Mouse (Mus musculus) hindbrain, embryonic 14.5 days (tissue): ENCODE measurements around the gene Olfr221. TPM values are rescaled to one million over a fixed set of nuclear protein-coding genes. Genes with fewer than 3 reads are reported as not detected.

ENCODE experiments used
- ATAC-seq: fragments of 200-750 bp; cut with Nextera tagmentation; 2 replicates; pipeline ENCODE4 v1.8.0; 2017; ENCODE audit warnings: moderate number of reproducible peaks, mild to moderate bottlenecking, moderate TSS enrichment, moderate library complexity; ENCODE audit not compliant: low FRiP score
- DNase-seq: peaks from one replicate; pipeline ENCODE4 v3.0.0-alpha.2; 2015; ENCODE audit warnings: low spot score
- H3K27ac ChIP-seq: fragments of 300-500 bp; sonication (generic); 2 replicates; pipeline ENCODE4 v1.5.1; 2014; ENCODE audit warnings: mild to moderate bottlenecking, moderate library complexity
- H3K27me3 ChIP-seq: fragments of 300-500 bp; sonication (generic); 2 replicates; pipeline ENCODE4 v1.6.1; 2014; ENCODE audit warnings: mild to moderate bottlenecking, low read length, mixed read lengths; ENCODE audit not compliant: control insufficient read depth, insufficient read depth
- H3K36me3 ChIP-seq: fragments of 300-500 bp; sonication (generic); replicated peaks from 2 replicates; pipeline ENCODE4 v1.6.1; 2014; ENCODE audit not compliant: control insufficient read depth, insufficient read depth
- H3K4me1 ChIP-seq: fragments of 300-500 bp; sonication (generic); replicated peaks from 2 replicates; pipeline ENCODE4 v1.6.1; 2014; ENCODE audit warnings: antibody characterized with exemption, low read length, mixed read lengths; ENCODE audit not compliant: control insufficient read depth, insufficient read depth
- H3K4me2 ChIP-seq: fragments of 300-500 bp; sonication (generic); replicated peaks from 2 replicates; pipeline ENCODE4 v1.6.1; 2014; ENCODE audit warnings: mild to moderate bottlenecking, moderate library complexity
- H3K4me3 ChIP-seq: fragments of 300-500 bp; sonication (generic); replicated peaks from 2 replicates; pipeline ENCODE4 v1.5.1; 2014; ENCODE audit warnings: mild to moderate bottlenecking, low read length
- H3K9ac ChIP-seq: fragments of 300-500 bp; sonication (generic); 2 replicates; pipeline ENCODE4 v1.6.1; 2014
- H3K9me3 ChIP-seq: fragments of 300-500 bp; sonication (generic); 2 replicates; pipeline ENCODE4 v1.6.1; 2016; ENCODE audit warnings: low read length; ENCODE audit not compliant: control insufficient read depth
- WGBS: fragments of 180-500 bp; shearing (Covaris S2); extraction: QIAGEN DNeasy Blood & Tissue Kit; methylation state at CpG from one replicate; pipeline ENCODE4 v1.1.7; 2014; 5-methylcytosine and 5-hydroxymethylcytosine counted together
- polyA plus RNA-seq: library from polyadenylated mRNA; unstranded; fragments of >200 nt; fragmentation: Nextera tagmentation; extraction: Ambion mirVana; gene quantifications from 2 replicates; pipeline ENCODE4 v1.2.1, GENCODE M21; 2014

The Olfr221 gene
- polyA plus RNA-seq, 1 experiment from 2014 or later = not detected

DNA sequence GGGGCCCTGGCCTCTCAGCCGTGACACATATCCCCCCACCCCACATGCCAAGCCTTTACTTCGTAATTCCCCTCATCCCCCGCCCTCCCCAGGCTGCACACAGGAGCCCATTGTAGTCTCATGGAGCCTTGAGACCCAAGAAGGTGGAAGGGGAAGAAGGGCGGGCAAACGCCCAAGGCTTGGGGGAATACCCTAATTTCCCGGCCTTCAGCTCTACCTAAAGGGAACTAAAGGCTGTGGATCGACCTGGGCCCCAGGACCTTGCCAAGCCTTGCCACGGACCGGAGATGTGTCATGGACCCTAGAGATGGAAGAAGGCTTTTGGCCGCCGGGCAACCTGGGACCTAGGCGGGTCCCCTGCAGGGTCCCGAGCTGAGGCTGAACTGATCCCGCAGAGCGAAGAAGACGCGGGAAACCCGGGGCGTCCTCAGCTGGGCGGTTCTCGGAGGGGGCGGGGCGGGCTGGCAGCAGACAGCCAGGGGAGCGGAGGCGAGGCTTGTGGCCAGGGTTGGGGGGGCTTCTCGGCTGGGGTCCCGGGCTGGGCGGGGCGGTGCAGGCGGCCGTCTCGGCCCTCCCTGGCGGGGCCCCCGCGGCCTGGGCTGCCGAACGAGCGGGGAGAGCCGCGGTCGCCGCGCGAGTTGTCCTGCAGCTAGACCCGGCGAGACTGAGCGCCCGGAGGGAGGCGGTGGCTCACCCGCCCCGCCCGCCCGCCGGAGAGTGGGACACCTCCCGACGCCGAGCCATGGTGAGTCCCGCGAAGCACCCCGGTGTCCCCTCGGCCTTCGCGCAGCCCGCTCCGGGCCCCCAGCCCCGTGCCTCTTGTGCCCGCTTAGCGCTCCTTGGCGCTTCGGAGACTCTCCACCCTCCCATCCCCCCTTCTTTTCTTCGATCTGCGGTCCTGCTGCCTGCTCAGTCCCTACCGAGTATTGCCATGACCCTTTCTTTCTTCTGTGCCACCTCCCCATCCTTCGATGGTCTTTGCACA lies 57.7 kb downstream of the Olfr221 start, which contains the start of gene Arhgef40:
Arhgef40 (plus strand) TSS at position 473 of the 985 bp plus-strand sequence.
- Histone ChIP-seq H3K4me1 (peaks cover 24% of the 10 kb centered on the region), H3K9ac (peak within 1 kb of the TSS; percentile 91), H3K36me3 (peaks cover 21% of the 10 kb centered on the region), H3K9me3 (no peaks in the 10 kb centered on the region), H3K4me3 (peak within 1 kb of the TSS; percentile 81), H3K27me3 (no peaks in the 10 kb centered on the region), H3K27ac (peak within 1 kb of the TSS; percentile 86), H3K4me2 (peak within 1 kb of the TSS; percentile 95)
- under 1% methylated on average over 52 of the region's 74 CpGs for WGBS
- DNase-seq (peak; percentile 73), ATAC-seq (peak; percentile 91)

Other genes starting within 250 kb of the Olfr221 start
- not detected in 2 replicates for gene AY358078, start 242.4 kb downstream of the Olfr221 start, polyA plus RNA-seq
- not detected in 2 replicates for gene Ear6, start 188.8 kb downstream of the Olfr221 start, polyA plus RNA-seq
- 76.0 and 87.5 TPM in 2 replicates for gene Mettl17, start 157.6 kb downstream of the Olfr221 start, polyA plus RNA-seq
- 0.95 and 1.5 TPM in 2 replicates for gene Slc39a2, start 149.6 kb downstream of the Olfr221 start, polyA plus RNA-seq
- 165 and 190 TPM in 2 replicates for gene Ndrg2, start 128.3 kb downstream of the Olfr221 start, polyA plus RNA-seq
- not detected in 2 replicates for gene Tppp2, start 124.0 kb downstream of the Olfr221 start, polyA plus RNA-seq
- not detected in 2 replicates for gene Rnase13, start 119.7 kb downstream of the Olfr221 start, polyA plus RNA-seq
- 67.2 and 68.8 TPM in 2 replicates for gene Arhgef40, start 57.7 kb downstream of the Olfr221 start, polyA plus RNA-seq
- 0.29 and 0.37 TPM in 2 replicates for gene Tmem253, start 26.8 kb downstream of the Olfr221 start, polyA plus RNA-seq
- gene Zfp219, start 21.7 kb downstream of the Olfr221 start, polyA plus RNA-seq = 26.4 and 28.7 TPM in 2 replicates
- gene Hnrnpc, start 61.6 kb upstream of the Olfr221 start, polyA plus RNA-seq = 447 and 451 TPM in 2 replicates
- 31.1 and 41.6 TPM in 2 replicates for gene Rpgrip1, start 68.2 kb upstream of the Olfr221 start, polyA plus RNA-seq
- gene Supt16, start 155.0 kb upstream of the Olfr221 start, polyA plus RNA-seq = 50.2 and 53.3 TPM in 2 replicates
- gene Chd8, start 215.3 kb upstream of the Olfr221 start, polyA plus RNA-seq = 47.3 and 52.3 TPM in 2 replicates
- gene Tox4, start 236.7 kb upstream of the Olfr221 start, polyA plus RNA-seq = 55.7 and 56.6 TPM in 2 replicates
- gene Rab2b, start 237.1 kb upstream of the Olfr221 start, polyA plus RNA-seq = 58.2 and 60.4 TPM in 2 replicates